Mouse (Mus musculus): ENCODE data around the gene Ranbp10.

Gene Ranbp10

GRCm38 (mm10) chr8:105788927-105789326 lies 38.2 kb downstream of the Ranbp10 start:
- no peak for DNase-seq (ENCODE audit: low spot score in 2 of 2)

DNA sequence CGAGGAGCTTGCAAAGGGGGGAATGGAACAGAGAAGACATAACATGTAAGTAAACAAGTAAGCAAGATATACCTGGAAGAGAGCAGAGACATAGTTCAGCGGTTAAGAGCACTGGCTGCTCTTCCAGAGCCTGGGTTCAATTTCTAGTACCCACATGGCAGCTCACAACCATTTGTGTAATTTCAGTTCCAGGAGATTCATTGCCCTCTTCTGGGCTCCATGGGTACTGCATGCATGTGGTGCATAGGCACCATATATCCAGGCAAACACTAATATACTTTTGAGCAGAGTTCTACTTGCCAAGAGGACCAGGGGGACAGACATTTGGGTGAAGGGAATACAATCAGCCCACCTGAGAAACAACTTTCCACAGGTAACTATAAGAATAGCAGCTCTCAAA lies 38.9 kb downstream of the Ranbp10 start:
- no peak for DNase-seq (ENCODE audit: low spot score in 2 of 2)

- DNase-seq (ENCODE audit: low spot score in 2 of 2): no peak
These were observed 46.9 kb downstream of the Ranbp10 start for GRCm38 (mm10) chr8:105780298-105780697.

DNA sequence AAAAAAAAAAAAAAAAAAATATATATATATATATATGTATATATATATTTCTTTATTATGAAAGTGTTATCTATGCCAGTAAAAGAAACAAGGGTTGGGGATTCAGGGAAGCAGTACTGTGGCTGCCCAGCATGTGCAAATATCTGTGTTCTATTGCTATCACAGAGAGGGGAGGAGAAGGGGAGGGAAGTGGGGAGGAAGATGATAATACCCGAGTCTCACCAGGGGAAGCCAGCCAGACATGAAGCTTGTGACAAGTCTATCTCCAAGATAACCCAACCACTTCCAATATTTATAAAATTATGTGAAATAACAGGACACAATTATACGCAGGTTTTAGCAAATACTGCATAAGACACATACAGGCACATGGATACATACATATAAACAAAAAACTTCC lies 49.3 kb downstream of the Ranbp10 start:
- DNase-seq (ENCODE audit: low spot score in 2 of 2): no peak

DNA sequence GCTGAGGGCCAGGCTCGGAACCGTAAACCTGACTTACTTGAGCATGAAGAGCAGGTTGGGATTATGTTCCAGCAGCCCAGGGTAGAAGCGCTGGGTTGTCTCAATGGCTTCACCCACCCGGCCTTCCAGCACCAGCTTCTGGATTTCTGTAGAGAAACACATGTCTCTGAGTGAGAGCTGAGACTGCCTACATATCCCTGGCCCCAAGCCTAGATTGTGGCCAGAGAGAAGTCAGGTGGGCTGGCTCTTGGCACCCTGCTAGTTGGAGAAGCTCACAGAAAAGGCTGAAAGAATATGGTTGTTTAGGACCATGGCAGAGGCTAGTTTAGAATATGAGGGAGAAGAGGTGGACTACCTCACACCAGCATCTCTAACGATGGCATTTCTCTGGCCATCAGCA lies 52.7 kb downstream of the Ranbp10 start:
- DNase-seq (ENCODE audit: low spot score in 2 of 2): peak; percentile 32 to 47

- DNase-seq (ENCODE audit: low spot score in 2 of 2): no peak
These were observed 53.7 kb downstream of the Ranbp10 start for GRCm38 (mm10) chr8:105773441-105773861.

DNA sequence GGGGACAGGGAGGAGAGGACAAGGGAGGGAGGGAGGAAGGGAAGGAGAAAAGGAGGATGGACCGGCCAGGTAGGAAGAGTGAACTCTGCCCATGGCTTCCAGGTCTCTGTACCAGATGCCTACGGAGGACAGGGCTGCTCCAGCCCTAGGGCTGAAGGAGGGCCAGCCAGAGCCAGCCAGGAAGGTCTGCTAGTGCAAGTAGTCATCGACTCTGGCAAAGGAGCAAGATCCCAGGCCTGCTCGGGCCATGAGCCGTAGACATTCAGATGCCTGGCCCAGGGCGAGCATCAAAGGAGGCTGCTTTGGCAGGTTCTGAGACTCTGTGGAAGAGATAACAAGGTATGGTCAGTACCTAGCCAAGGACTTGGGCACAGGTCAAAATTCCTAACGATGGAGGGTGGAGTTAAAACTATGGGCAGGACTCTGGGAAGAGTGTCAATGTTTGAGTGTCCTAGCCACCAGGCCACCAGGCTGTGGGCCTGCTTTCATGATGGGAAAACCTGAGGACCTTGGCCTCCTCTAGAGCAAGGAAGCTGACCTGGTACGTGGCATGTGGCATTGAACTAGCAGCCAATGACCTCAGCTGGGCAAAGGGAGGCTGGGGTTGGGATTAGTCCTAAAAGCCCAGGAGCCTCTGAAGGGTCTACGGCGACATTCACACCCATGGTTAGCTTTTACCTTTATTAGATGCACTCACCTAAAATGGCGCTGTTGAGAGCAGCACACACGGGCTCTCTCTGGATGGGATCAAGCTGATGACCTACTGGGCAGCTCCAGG lies 55.6 kb downstream of the Ranbp10 start:
- no peak for DNase-seq (ENCODE audit: low spot score in 2 of 2)

DNA sequence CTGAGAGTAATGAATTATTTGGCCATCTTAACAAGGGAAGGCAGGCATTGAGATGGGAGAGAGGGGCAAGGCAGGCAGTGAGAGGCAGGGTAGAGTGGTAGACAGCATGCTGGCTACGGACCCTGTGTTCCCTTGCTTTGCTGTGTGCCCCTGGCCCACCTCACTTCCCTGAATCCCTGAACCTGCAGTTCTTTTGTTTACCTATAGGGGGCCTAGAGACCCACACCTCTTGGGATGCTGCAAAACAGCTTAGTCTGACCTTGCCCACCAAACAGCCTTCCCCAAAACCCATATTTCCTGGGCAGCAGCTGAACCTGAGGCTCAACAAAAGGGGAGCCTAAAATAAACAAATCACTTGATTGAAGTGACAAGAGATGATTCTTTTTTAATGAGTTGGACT lies 56.5 kb downstream of the Ranbp10 start:
- DNase-seq (ENCODE audit: low spot score in 2 of 2): no peak

GRCm38 (mm10) chr8:105768485-105769257 lies 58.5 kb downstream of the Ranbp10 start:
- no peak for DNase-seq (ENCODE audit: low spot score in 2 of 2)

DNA sequence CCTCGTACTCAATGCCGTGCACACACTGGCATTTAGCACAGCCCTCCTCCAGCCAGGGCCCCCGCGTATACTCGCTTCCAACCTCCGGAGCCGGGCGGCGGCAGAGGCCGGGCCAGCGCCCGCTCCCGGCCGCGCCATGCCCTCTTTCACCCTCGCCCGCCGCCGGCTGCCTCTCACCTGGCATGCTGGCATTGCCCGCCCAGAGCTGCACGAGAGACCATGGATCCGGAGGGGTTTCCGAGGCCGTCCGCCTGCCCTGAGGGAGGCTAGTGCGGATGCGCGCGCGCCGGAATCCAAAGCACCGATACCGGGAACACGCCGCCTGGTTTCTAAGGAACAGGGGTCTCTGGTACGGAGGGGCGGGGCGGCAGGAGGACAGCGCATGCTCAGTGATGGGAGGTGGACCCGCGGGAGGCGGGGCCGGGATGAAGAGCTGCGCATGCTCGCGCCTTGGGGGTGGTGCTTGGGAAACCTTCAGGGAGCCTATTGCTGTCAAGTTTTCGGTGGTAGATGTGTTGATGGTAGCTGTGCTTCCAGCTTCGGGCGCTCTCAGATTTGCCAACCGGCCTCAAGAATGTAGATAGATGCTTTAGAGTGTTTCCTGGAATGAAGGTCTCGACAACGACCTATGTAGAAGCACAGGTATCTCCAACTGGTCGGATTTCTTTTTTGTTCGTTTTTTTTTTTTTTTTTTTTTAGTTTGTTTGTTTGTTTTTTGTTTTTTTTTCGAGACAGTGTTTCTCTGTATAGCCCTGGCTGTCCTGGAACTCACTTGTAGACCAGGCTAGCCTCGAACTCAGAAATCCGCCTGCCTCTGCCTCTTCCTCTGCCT lies 68.7 kb downstream of the Ranbp10 start, which contains the start of gene Gfod2:
Gfod2 (minus strand) TSS at position 388 of the 832 bp plus-strand sequence.
- DNase-seq (ENCODE audit: low spot score in 2 of 2): peak; percentile 97 to 98

DNA sequence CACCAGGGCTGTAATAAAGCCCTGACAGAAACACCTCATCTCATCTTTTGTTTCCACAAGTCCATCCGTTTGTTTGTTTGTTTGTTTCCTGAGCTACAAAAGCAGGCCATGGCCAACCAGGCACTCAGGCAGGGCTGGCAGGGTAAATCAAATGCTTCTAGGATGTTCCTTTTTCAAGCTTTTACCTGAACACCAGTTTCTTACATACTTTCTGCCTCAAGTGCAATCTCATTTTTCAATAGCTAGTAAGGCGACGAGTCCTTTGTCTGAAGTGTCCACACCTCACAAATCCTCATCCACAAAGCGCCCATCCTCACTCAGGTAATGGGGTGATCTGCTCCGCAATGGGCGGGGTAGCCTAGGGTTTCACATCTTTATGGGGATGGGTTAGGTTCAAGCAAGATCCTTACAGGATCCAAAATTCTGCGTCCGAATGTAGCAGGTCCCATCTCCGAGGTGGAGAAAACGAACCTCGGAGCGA lies 69.3 kb downstream of the Ranbp10 start:
- no peak for DNase-seq (ENCODE audit: low spot score in 2 of 2)

DNA sequence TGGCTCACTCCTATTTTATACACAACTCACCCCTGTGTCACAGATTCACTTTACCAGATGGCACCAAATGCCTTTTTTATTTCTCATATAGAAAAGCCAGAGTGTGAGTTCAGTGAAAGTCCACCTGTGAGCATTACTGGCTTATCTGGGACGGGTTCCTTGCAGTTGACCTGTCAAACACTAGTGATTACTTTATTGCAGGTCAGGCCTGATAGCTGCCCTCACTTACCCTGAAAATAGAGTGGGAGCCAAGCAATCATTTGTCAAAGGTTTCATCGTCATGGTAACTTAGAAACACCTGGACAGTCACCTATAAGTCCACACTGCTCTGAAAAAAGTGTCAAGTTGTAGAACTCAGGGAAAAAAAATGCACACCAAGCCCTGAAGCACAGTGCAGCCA lies 72.5 kb downstream of the Ranbp10 start:
- no peak for DNase-seq (ENCODE audit: low spot score in 2 of 2)

DNA sequence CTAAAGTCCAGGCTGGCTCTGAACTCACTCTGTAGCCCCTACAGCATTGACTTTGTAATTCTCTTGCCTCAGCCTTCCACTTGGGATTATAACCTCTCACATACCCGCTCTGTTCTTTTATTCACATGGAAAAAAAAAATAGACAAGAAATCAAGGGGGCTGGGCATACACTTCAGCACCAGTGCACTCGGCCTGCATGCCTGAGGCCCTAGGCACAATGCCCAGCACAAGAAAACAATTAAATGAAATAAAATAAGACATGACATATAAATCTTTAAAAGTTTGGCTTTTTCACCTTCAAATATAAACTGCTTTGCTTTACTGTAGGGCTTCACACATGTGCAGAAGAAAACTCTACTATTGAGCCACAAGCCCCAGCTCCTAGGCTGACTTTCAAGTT lies 73.2 kb downstream of the Ranbp10 start:
- no peak for DNase-seq (ENCODE audit: low spot score in 2 of 2)

GRCm38 (mm10) chr8:105750606-105751005 lies 76.5 kb downstream of the Ranbp10 start:
- DNase-seq (ENCODE audit: low spot score in 2 of 2): peak in 1 of 2 experiments; percentile 26

- DNase-seq (ENCODE audit: low spot score in 2 of 2): no peak
These were observed 83.8 kb downstream of the Ranbp10 start for GRCm38 (mm10) chr8:105743301-105743700.

- no peak for DNase-seq (ENCODE audit: low spot score in 2 of 2)
These were observed 87.9 kb downstream of the Ranbp10 start for GRCm38 (mm10) chr8:105739216-105739615.

- no peak for DNase-seq (ENCODE audit: low spot score in 2 of 2)
These were observed 95.0 kb downstream of the Ranbp10 start for GRCm38 (mm10) chr8:105732186-105732585.

- DNase-seq (ENCODE audit: low spot score in 2 of 2): no peak
These were observed 99.6 kb downstream of the Ranbp10 start for GRCm38 (mm10) chr8:105727397-105728124.

DNA sequence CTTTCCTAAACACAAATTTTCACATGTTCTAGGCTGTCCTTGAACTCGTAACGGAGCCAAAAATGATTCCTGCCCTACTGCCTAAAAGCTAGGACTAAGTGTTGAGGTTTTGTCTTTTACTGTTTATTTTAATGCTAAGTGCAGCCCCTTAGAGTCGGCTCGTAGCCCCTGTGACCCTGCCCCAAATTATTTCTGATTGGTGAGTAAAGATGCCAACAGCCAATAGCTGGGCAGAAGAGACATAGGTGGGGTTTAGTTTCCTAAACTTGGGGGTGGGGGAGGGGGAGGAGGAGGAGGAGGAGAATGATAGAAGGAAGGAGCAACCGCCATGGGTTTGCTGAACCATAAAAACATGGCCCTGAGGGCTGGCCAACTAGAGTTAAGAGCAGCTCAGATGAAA lies 101.4 kb downstream of the Ranbp10 start:
- no peak for DNase-seq (ENCODE audit: low spot score in 2 of 2)

- no peak for DNase-seq (ENCODE audit: low spot score in 2 of 2)
These were observed 104.3 kb downstream of the Ranbp10 start for GRCm38 (mm10) chr8:105722861-105723260.

DNA sequence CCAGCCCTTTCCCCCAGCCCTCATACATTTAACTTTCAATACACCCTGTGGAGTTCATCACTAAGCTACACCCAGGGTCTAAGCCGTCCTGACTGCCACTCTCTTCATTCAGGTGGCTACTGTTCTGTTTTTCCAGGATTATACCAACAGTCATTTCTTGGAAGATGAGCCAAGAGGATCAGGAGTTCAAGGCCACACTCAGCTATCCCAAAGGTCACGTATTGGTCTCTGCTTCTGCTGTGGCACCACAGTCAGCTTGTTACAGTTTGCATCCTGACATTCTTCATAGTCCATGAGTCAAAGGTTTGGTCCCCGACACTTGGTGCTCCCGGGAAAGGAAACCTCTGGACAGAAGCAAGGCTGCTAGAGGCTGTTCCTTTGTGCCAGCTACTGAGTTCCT lies 107.5 kb downstream of the Ranbp10 start:
- no peak for DNase-seq (ENCODE audit: low spot score in 2 of 2)
